Mouse (Mus musculus) G1E (cell line): Measurements from ENCODE around the gene Mlip.

ENCODE experiments used
- CTCF ChIP-seq: IDR thresholded peaks from 2 replicates; pipeline ENCODE4 v1.5.1; 2012; ENCODE audit warnings: low read depth, low read length, inconsistent platforms, mixed read lengths
- GATA1 ChIP-seq: IDR thresholded peaks from 2 replicates; pipeline ENCODE4 v1.6.1; 2012; ENCODE audit warnings: borderline replicate concordance, low read length, inconsistent platforms, mixed read lengths
- GATA2 ChIP-seq: IDR thresholded peaks from 2 replicates; pipeline ENCODE4 v1.6.1; 2012; ENCODE audit warnings: low read depth, low read length, inconsistent platforms, borderline replicate concordance
- POLR2AphosphoS5 ChIP-seq: IDR thresholded peaks from 2 replicates; pipeline ENCODE4 v1.6.1; 2012; ENCODE audit warnings: low read depth, low read length, inconsistent platforms; ENCODE audit not compliant: insufficient replicate concordance

DNA sequence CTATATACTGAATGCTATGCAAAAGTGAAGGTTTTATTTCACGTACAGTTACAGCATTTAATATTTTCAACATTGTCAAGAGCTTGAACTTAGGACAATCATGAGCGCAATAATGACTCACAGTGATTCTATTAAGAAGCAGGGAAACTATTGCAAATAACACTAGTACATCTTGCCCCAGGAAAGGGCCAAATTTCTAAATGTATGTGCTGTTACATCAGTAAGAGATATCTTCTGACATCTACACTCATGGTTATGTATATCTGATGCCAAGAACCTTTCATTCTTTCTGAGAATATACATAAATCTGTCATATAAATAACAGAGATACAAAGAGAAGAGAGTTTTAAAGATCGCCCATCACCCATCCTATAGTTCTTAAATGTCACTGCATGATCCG is 100.0 kb downstream of the Mlip start:
- TF ChIP-seq CTCF = no peak
- TF ChIP-seq GATA2 = no peak
- no peak for TF ChIP-seq POLR2AphosphoS5
- no peak for TF ChIP-seq GATA1
